Mouse (Mus musculus): ENCODE data around the gene Rnh1.

DNA sequence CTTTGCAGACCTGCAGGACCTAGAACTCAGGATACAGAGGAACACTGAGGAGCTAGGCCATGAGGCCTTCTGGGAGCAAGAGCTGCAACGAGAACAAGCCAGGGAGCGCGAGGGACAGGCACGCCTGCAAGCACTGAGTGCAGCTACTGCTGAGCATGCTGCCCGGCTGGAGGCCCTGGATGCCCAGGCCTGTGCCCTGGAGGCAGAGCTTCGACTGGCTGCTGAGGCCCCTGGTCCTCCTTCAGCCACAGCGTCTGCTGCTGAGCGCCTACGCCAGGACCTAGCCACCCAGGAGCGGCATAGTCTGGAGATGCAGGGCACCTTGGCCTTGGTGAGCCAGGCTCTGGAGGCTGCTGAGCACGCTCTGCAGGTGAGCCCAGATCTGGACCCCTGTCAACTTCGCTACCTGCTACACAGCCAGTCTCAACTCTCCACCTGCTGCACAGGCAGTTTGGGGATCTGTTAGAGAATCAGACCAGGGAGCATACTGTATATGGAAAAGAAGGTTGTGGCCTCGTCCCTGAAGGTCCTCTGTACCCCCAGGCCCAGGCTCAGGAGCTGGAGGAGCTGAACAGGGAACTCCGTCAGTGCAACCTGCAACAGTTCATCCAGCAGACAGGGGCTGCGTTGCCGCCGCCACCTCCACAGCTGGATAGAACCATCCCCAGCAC, 44.8 kb upstream of the Rnh1 start:
- TF ChIP-seq CTCF (IDR thresholded peaks at IDR 0.05; ENCODE audit: control insufficient read depth, insufficient read depth, insufficient read length), result no peak
- TF ChIP-seq MAX (IDR thresholded peaks at IDR 0.05), result no peak

Data from C2C12 (cell line).